Mouse (Mus musculus): ENCODE results near the gene Pde8b.

Pde8b gene

GRCm38 (mm10) chr13:95017278-95017677 lies 232.9 kb downstream of the Pde8b start:
- no peak for DNase-seq

- no peak for DNase-seq
Observed at GRCm38 (mm10) chr13:95011546-95012257, 238.4 kb downstream of the Pde8b start.

DNA sequence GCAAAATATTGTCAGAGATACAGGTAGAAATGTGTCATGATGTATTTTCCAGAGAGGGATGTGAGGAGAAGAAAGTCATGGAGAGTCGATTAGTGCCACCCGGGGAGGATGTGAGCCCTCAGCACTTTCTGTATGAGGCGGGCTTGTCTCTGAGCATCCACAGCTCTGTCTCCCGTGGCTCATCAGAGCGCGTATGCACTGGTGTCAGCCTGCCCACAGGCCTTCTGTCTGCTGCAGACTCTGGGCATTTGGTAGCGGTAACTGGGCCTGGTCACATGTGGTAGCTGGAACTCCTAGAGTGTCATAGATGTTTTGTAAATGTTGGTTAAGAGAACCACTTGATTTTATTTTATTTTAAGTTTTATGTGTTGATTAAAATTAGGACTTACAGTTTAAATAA lies 240.9 kb downstream of the Pde8b start:
- no peak for DNase-seq

- no peak for DNase-seq
Observed at GRCm38 (mm10) chr13:95007281-95007680, 242.9 kb downstream of the Pde8b start.

DNA sequence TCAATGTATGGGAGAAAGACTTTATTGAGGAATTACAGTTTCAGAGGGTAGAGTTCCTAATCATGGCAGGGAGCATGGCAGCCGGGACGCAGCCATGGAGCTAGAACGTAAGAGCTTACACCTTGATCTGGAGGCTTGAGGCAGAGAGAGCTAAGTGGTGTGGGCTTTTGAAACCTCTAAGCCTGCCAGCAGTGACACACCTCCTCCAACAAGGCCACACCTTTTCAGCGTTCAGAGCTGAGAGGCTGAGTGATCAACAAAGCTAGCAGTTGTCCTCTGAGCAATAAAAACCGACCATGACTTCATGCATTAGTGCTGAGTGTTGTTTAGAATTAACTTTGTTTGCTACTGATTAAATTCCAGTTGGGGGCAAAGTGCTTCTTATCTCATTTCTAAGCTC lies 259.6 kb downstream of the Pde8b start:
- peak; percentile 71 for DNase-seq

DNA sequence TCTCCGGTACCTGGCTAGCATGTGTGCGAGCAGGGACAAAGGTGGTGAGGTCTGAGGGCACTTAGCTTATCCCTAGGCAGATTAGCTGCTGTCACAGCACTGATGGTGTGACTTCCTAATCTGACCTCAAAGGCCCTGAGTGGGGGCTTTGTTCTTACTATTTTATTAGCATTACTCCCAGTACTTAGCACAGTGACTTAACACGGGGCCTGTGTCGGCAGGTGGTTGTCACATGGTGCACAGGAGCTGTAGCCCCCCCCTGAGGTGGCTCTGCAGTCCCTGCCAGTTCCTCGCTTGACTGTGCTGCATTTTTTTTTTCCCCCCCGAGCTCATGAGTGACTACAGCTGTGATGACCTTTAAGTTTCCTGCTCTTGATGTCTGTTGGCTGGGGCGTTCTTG lies 271.1 kb downstream of the Pde8b start:
- DNase-seq: no peak

- peak; percentile 94 for DNase-seq
Observed at GRCm38 (mm10) chr13:94976219-94977186, 273.6 kb downstream of the Pde8b start, which contains the start of gene Wdr41. TSS of gene Wdr41 (plus strand) at chr13:94976344.

DNA sequence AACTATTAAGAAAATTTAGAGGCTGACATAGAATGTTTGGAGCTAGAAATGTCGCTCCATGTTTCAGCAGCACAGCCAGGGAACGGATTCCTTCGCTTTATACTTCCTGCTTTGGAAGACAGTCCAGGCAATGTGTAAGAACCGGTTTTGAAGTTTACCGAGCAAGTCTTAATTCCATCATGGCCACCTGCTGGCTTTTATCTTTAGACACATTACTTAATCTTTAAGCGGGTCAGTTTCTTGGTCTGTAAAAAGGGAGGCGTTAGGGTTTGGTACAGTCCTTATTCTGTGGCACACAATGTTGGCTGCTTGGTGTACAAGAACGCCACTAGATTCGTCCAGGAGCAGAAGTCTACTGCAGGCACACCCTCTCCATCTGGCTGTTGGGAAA lies 274.3 kb downstream of the Pde8b start:
- DNase-seq: no peak

Measured in kidney, adult 9 months (tissue).